Mouse (Mus musculus) heart, embryonic 15.5 days (tissue): ENCODE results near the gene Scamp4. TPM values are rescaled to one million over a fixed set of nuclear protein-coding genes. Genes with fewer than 3 reads are reported as not detected.

ENCODE experiments used
- ATAC-seq: fragments of 200-750 bp; cut with Nextera tagmentation; replicated peaks from 2 replicates; pipeline ENCODE4 v1.8.0; 2017; ENCODE audit warnings: low read depth, moderate TSS enrichment; ENCODE audit not compliant: insufficient number of reproducible peaks, insufficient read depth, low FRiP score
- H3K27ac ChIP-seq: fragments of 300-500 bp; sonication (generic); 2 replicates; pipeline ENCODE4 v1.5.1; 2015; ENCODE audit warnings: mild to moderate bottlenecking, inconsistent platforms
- H3K27me3 ChIP-seq: fragments of 300-500 bp; sonication (generic); 2 replicates; pipeline ENCODE4 v1.6.1; 2015; ENCODE audit warnings: inconsistent platforms
- H3K36me3 ChIP-seq: fragments of 300-500 bp; sonication (generic); 2 replicates; pipeline ENCODE4 v1.6.1; 2015; ENCODE audit warnings: mild to moderate bottlenecking, inconsistent platforms
- H3K4me1 ChIP-seq: fragments of 300-500 bp; sonication (generic); replicated peaks from 2 replicates; pipeline ENCODE4 v1.6.1; 2015; ENCODE audit warnings: inconsistent platforms
- H3K4me2 ChIP-seq: fragments of 300-500 bp; sonication (generic); 2 replicates; pipeline ENCODE4 v1.6.1; 2015; ENCODE audit warnings: inconsistent platforms, mild to moderate bottlenecking, moderate library complexity
- H3K4me3 ChIP-seq: fragments of 300-500 bp; sonication (generic); 2 replicates; pipeline ENCODE4 v1.5.1; 2015; ENCODE audit warnings: mild to moderate bottlenecking, inconsistent platforms
- H3K9ac ChIP-seq: fragments of 300-500 bp; sonication (generic); 2 replicates; pipeline ENCODE4 v1.6.1; 2015; ENCODE audit warnings: mild to moderate bottlenecking, inconsistent platforms
- H3K9me3 ChIP-seq: fragments of 300-500 bp; sonication (generic); replicated peaks from 2 replicates; pipeline ENCODE4 v1.6.1; 2016; ENCODE audit warnings: inconsistent platforms
- WGBS: fragments of 180-500 bp; shearing (Covaris S2); methylation state at CpG from one replicate; pipeline ENCODE4 v1.1.7; 2015; ENCODE audit warnings: mixed read lengths; 5-methylcytosine and 5-hydroxymethylcytosine counted together
- polyA plus RNA-seq: library from polyadenylated mRNA; unstranded; fragments of >200 nt; fragmentation: Nextera tagmentation; extraction: Ambion mirVana; gene quantifications from 2 replicates; pipeline ENCODE4 v1.2.1, GENCODE M21; 2015

Gene Scamp4
- polyA plus RNA-seq, 1 experiment from 2014 or later, result 55.9 TPM

GRCm38 (mm10) chr10:80570419-80570818, 32.3 kb upstream of the Scamp4 start:
- no peak for ATAC-seq
- Histone ChIP-seq H3K4me1 (peaks cover 66% of the 10 kb centered on the region), H3K9ac (peak overlapping the region; percentile 49), H3K27ac (peak overlapping the region; percentile 73), H3K36me3 (peaks cover 7% of the 10 kb centered on the region; the same call in 1 of the 2 replicates), H3K4me2 (peak overlapping the region; percentile 62), H3K4me3 (peak overlapping the region; percentile 26; the same call in 1 of the 2 replicates), H3K9me3 (no peaks in the 10 kb centered on the region), H3K27me3 (no peaks in the 10 kb centered on the region)
- 79% methylated on average over 10 of the region's 10 CpGs for WGBS

DNA sequence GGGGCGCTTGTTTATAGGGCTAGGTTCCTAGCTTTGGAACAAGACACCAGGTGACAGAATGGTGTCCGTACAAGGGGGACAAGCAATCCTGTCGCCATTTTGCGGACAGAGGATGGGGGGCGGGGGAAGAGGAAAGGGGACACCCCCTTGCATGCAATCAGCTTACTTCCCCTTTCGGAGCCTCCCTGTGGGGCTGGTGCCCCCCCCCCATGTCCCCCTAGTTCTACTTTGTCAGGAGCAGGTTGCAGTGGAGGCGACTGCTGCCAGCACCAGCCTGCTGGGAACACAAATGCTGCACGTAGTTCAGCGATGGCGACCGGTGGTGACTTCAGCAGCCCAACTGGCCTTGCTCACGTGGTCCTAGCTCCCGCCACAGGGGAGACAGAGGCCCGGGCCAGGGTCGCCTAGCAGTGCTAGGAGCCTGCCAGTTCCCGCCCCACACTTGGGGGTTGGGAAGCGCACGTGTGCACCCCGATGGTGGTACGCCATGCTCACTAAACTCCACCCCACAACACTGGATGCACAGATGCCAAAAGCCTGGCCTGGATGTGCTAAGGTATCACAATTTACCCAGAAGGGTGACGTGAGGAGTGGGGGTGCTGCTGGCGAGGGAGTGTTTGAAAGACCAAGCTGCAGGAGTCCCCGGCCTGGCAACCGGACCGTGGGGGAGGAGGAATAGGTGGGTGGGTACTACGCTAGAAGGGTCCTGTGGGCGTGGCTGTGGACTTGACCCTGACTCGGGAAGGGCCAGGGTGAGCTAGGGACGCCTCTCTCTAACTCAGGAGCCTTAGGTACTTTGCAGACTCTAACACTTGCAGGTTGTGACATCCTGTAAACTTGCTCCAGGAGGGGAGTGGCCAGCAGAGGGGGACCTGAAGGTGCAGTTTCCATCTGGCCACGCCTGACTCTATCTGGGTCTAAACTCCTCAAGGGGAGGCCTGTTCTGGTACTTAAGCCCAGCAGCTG, 31.5 kb upstream of the Scamp4 start:
- H3K36me3 ChIP-seq, result peaks cover 7% of the 10 kb centered on the region; the same call in 1 of the 2 replicates
- peak overlapping the region; percentile 26 for H3K4me3 ChIP-seq
- no peaks in the 10 kb centered on the region for H3K9me3 ChIP-seq
- H3K9ac ChIP-seq, result peak overlapping the region; percentile 49
- peak overlapping the region; percentile 62 for H3K4me2 ChIP-seq
- H3K27me3 ChIP-seq, result no peaks in the 10 kb centered on the region
- ATAC-seq, result peak; percentile 34
- H3K4me1 ChIP-seq, result peaks cover 73% of the 10 kb centered on the region
- H3K27ac ChIP-seq, result peak overlapping the region; percentile 73
- 22% methylated on average over 30 of the region's 30 CpGs for WGBS

DNA sequence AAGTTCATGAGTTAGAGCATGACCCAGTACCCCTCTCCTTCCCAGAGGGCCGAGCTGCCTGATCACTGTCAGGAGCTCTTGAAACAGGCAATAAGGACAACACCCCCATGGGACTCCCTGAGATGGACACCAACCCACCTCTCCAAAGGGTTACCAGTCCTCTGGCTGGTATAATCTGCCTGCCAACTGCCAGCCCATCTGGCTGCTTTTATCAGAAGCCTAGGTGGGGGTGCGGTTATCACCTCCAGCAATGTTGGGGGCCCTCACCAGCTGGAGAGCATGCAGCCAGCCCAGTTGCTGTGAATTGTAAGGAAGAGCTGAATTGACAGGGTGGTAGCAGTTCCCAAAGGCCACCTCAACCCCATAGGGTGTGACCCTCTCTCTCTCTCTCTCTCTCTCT, 30.2 kb upstream of the Scamp4 start:
- peaks cover 75% of the 10 kb centered on the region for H3K4me1 ChIP-seq
- peaks cover 7% of the 10 kb centered on the region; the same call in 1 of the 2 replicates for H3K36me3 ChIP-seq
- no peak overlapping the region for H3K9ac ChIP-seq
- H3K4me2 ChIP-seq, result no peak overlapping the region
- no peak overlapping the region for H3K27ac ChIP-seq
- ATAC-seq, result no peak
- no peaks in the 10 kb centered on the region for H3K9me3 ChIP-seq
- no peaks in the 10 kb centered on the region for H3K27me3 ChIP-seq
- no peak overlapping the region for H3K4me3 ChIP-seq
- WGBS, result 74% methylated on average over 2 of the region's 2 CpGs

DNA sequence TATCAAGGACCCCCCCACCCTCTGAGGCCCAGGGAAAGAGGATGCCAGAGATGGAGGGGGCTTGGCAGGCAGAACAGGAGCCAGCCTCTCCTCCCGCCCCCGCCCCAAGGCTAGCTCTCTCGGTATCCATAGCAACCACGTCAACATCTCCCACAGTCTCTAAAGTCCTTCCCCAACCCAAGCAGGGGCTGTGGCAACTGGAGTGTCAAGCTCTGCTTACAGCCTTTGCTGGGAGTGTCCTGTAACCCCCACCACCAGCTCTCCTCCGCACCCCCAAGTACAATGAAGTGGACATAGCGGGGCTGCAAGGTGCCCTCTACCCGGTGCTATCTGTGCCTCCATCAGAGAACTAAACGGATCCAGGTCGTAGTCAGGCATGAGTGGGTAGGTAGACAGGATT, 28.7 kb upstream of the Scamp4 start:
- Histone ChIP-seq H3K27ac (no peak overlapping the region), H3K9ac (peak overlapping the region; percentile 34; the same call in 1 of the 2 replicates), H3K36me3 (no peaks in the 10 kb centered on the region), H3K4me1 (peaks cover 86% of the 10 kb centered on the region), H3K27me3 (no peaks in the 10 kb centered on the region), H3K4me2 (peak overlapping the region; percentile 19; the same call in 1 of the 2 replicates), H3K9me3 (no peaks in the 10 kb centered on the region), H3K4me3 (no peak overlapping the region)
- WGBS, result 49% methylated on average over 9 of the region's 9 CpGs
- no peak for ATAC-seq

DNA sequence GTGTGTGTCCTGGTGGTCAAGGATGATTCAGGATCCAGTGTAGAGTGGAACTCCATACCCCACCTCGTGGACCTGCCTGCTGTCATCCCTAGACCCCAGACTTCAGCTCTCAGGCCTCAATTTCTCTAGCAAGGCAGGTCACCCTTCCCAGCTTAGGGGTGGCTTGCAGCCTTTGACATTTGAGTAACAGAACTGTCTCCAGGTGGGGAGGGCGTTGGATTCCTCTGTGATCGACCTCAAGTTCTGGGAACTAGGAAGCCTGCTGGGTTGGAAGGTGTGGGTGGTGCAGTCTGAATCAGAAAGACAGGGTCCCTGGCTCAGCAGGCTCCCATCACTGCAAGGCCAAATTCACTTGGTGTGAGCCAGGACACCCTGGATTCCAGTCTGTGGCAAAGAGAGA, 27.8 kb upstream of the Scamp4 start:
- WGBS, result 80% methylated on average over 3 of the region's 3 CpGs
- Histone ChIP-seq H3K4me3 (peak overlapping the region; percentile 89; the same call in 1 of the 2 replicates), H3K36me3 (no peaks in the 10 kb centered on the region), H3K9ac (no peak overlapping the region), H3K9me3 (no peaks in the 10 kb centered on the region), H3K27ac (no peak overlapping the region), H3K27me3 (no peaks in the 10 kb centered on the region), H3K4me2 (peak overlapping the region; percentile 91; the same call in 1 of the 2 replicates), H3K4me1 (peaks cover 78% of the 10 kb centered on the region)
- no peak for ATAC-seq

DNA sequence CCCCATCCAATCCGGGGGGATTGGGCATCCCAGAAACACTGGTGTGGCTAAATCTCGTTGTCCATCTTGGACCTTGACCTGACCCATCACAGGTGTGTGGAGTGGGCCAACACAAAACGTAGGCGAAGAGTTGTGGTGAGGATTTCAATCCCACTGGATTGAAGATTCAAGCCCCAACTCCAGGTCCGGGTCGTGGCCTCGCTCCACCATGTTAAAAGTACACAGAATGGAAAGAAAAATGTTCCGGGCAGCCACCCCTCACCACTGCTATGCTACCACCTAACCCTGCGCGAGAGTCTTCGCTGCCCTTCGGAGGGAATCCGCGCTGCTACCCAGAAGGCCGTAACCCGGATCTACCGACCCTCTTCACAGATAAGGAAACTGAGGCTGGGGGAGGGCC, 26.7 kb upstream of the Scamp4 start:
- Histone ChIP-seq H3K36me3 (no peaks in the 10 kb centered on the region), H3K27me3 (no peaks in the 10 kb centered on the region), H3K27ac (no peak overlapping the region), H3K4me2 (peak overlapping the region; percentile 91), H3K9me3 (no peaks in the 10 kb centered on the region), H3K4me1 (peaks cover 68% of the 10 kb centered on the region), H3K9ac (peak overlapping the region; percentile 80), H3K4me3 (peak overlapping the region; percentile 89)
- WGBS, result 12% methylated on average over 17 of the region's 17 CpGs
- no peak for ATAC-seq

GRCm38 (mm10) chr10:80576351-80577194, 26.1 kb upstream of the Scamp4 start:
- Histone ChIP-seq H3K9ac (peak overlapping the region; percentile 80), H3K9me3 (no peaks in the 10 kb centered on the region), H3K27ac (peak overlapping the region; percentile 94), H3K36me3 (no peaks in the 10 kb centered on the region), H3K4me3 (peak overlapping the region; percentile 89), H3K4me1 (peaks cover 62% of the 10 kb centered on the region), H3K4me2 (peak overlapping the region; percentile 91), H3K27me3 (no peaks in the 10 kb centered on the region)
- peak; percentile 0; the same call in 1 of the 2 replicates for ATAC-seq
- WGBS, result under 1% methylated on average over 87 of the region's 96 CpGs

- Histone ChIP-seq H3K4me2 (peak within 1 kb of the TSS; percentile 91), H3K9me3 (no peaks in the 10 kb centered on the region), H3K36me3 (0 out of 2 replicates have a peak, but pooled peaks cover 5% of the 10 kb centered on the region), H3K4me3 (peak within 1 kb of the TSS; percentile 89), H3K27ac (peak within 1 kb of the TSS; percentile 94), H3K27me3 (no peaks in the 10 kb centered on the region), H3K4me1 (peaks cover 53% of the 10 kb centered on the region), H3K9ac (peak within 1 kb of the TSS; percentile 80)
- ATAC-seq, result peak; percentile 85
- WGBS, result under 1% methylated on average over 86 of the region's 97 CpGs
These were observed 25.2 kb upstream of the Scamp4 start, which contains the start of gene Klf16 for GRCm38 (mm10) chr10:80577195-80578130. TSS of gene Klf16 (minus strand) at chr10:80577321.

GRCm38 (mm10) chr10:80578131-80578750, 24.4 kb upstream of the Scamp4 start:
- H3K4me3 ChIP-seq, result peak overlapping the region; percentile 89
- under 1% methylated on average over 29 of the region's 29 CpGs for WGBS
- peak overlapping the region; percentile 94 for H3K27ac ChIP-seq
- no peaks in the 10 kb centered on the region for H3K27me3 ChIP-seq
- H3K9me3 ChIP-seq, result no peaks in the 10 kb centered on the region
- peaks cover 9% of the 10 kb centered on the region for H3K36me3 ChIP-seq
- H3K9ac ChIP-seq, result peak overlapping the region; percentile 80
- peaks cover 48% of the 10 kb centered on the region for H3K4me1 ChIP-seq
- peak overlapping the region; percentile 91 for H3K4me2 ChIP-seq
- ATAC-seq, result peak; percentile 29; the same call in 1 of the 2 replicates

- peak overlapping the region; percentile 94 for H3K27ac ChIP-seq
- 14% methylated on average over 8 of the region's 8 CpGs for WGBS
- no peak overlapping the region for H3K4me3 ChIP-seq
- H3K36me3 ChIP-seq, result peaks cover 14% of the 10 kb centered on the region
- no peaks in the 10 kb centered on the region for H3K27me3 ChIP-seq
- peak overlapping the region; percentile 91 for H3K4me2 ChIP-seq
- H3K4me1 ChIP-seq, result peaks cover 47% of the 10 kb centered on the region
- no peak overlapping the region for H3K9ac ChIP-seq
- no peaks in the 10 kb centered on the region for H3K9me3 ChIP-seq
- no peak for ATAC-seq
These were observed 23.8 kb upstream of the Scamp4 start for GRCm38 (mm10) chr10:80578911-80579310.
